Mouse (Mus musculus): ENCODE measurements around the gene Mmp1b. TPM values are rescaled to one million over a fixed set of nuclear protein-coding genes. Genes with fewer than 3 reads are reported as not detected.
"Not testable (repeated sequence)": the region's sequence is repeated elsewhere in the genome, so short reads cannot be mapped to it uniquely, and the experiment has no call there.

Gene Mmp1b
- not detected for total RNA-seq (2022)

- no peak for DNase-seq
These were observed at the start of gene Mmp1b for GRCm38 (mm10) chr9:7387947-7388346. Gene Mmp1b (minus strand): TSS chr9:7388047.

GRCm38 (mm10) chr9:7396556-7396955 lies 8.7 kb upstream of the Mmp1b start:
- DNase-seq: not testable (repeated sequence)

GRCm38 (mm10) chr9:7354535-7354934 lies 33.3 kb downstream of the Mmp1b start:
- no peak for DNase-seq

- DNase-seq: no peak
These were observed 42.3 kb downstream of the Mmp1b start for GRCm38 (mm10) chr9:7345513-7345912.

GRCm38 (mm10) chr9:7344107-7344506 lies 43.7 kb downstream of the Mmp1b start, which contains the start of gene Mmp12:
Gene Mmp12 (plus strand): TSS chr9:7344381.
- DNase-seq: no peak

GRCm38 (mm10) chr9:7336740-7337483 lies 50.9 kb downstream of the Mmp1b start:
- DNase-seq: no peak

- DNase-seq: no peak
These were observed 51.8 kb downstream of the Mmp1b start for GRCm38 (mm10) chr9:7335766-7336680.

GRCm38 (mm10) chr9:7331847-7332246 lies 56.0 kb downstream of the Mmp1b start:
- no peak for DNase-seq

Other genes with a start within 250 kb of the Mmp1b start
- gene Dync2h1, start 203.6 kb downstream of the Mmp1b start, total RNA-seq (2022): 10 to 100 TPM; 15.3 to 32.3 (median 19.9) TPM
- 10 to 100 TPM; 69.6 to 91.1 (median 74.0) TPM for gene Dcun1d5, start 203.5 kb downstream of the Mmp1b start, total RNA-seq (2022)
- gene Mmp13, start 115.5 kb downstream of the Mmp1b start, total RNA-seq (2022): 1 to 10 TPM in 2 of 4 experiments, under 1 TPM in 2; 0.35 to 2.3 (median 1.5) TPM
- 10 to 100 TPM in 3 of 4 experiments, 1 to 10 TPM in 1; 7.3 to 31.1 (median 17.9) TPM for gene Mmp12, start 43.7 kb downstream of the Mmp1b start, total RNA-seq (2022)
- under 1 TPM in 2 of 4 experiments, not detected in 2; 0.14 to 0.27 TPM for gene Mmp3, start 57.8 kb upstream of the Mmp1b start, total RNA-seq (2022)
- gene Mmp10, start 114.3 kb upstream of the Mmp1b start, total RNA-seq (2022): not detected
- gene Mmp8, start 170.4 kb upstream of the Mmp1b start, total RNA-seq (2022): under 1 TPM in 3 of 4 experiments, not detected in 1; 0.11 to 0.29 (median 0.28) TPM
- 1 to 10 TPM in 2 of 4 experiments, under 1 TPM in 2; 0.32 to 7.6 (median 3.3) TPM for gene Mmp27, start 183.3 kb upstream of the Mmp1b start, total RNA-seq (2022)
- not detected for gene Mmp20, start 240.2 kb upstream of the Mmp1b start, total RNA-seq (2022)